Mouse (Mus musculus): ENCODE data around the gene Hist1h1a. TPM values are rescaled to one million over a fixed set of nuclear protein-coding genes. Genes with fewer than 3 reads are reported as not detected.

The Hist1h1a gene
- polyA plus RNA-seq, 1 experiment from 2014 or later: 27.4 TPM

Small RNA genes within 50 kb of the gene (microRNA-seq; reads per million reads assigned to microRNA genes)
- gene Gm44314 (ENCODE audit: borderline number of aligned reads) (not detected), gene Gm44484 (ENCODE audit: borderline number of aligned reads) (not detected)

Other genes starting within 250 kb of the Hist1h1a start
- gene Hist1h4h, start 232.6 kb upstream of the Hist1h1a start, polyA plus RNA-seq (2015; fragmentation: Nextera tagmentation; extraction: Ambion mirVana): 24.2 and 31.5 TPM in 2 replicates
- gene Hist1h2af, start 229.8 kb upstream of the Hist1h1a start, polyA plus RNA-seq (2015; fragmentation: Nextera tagmentation; extraction: Ambion mirVana): 32.3 and 49.5 TPM in 2 replicates
- gene Hist1h3g, start 228.2 kb upstream of the Hist1h1a start, polyA plus RNA-seq (2015; fragmentation: Nextera tagmentation; extraction: Ambion mirVana): 27.6 and 43.7 TPM in 2 replicates
- 1.6 and 1.9 TPM in 2 replicates for gene Hist1h2bh, start 220.3 kb upstream of the Hist1h1a start, polyA plus RNA-seq (2015; fragmentation: Nextera tagmentation; extraction: Ambion mirVana)
- gene Hist1h3f, start 219.6 kb upstream of the Hist1h1a start, polyA plus RNA-seq (2015; fragmentation: Nextera tagmentation; extraction: Ambion mirVana): 4.8 and 9.0 TPM in 2 replicates
- 8.9 and 17.7 TPM in 2 replicates for gene Hist1h4f, start 212.0 kb upstream of the Hist1h1a start, polyA plus RNA-seq (2015; fragmentation: Nextera tagmentation; extraction: Ambion mirVana)
- gene Hist1h1d, start 210.4 kb upstream of the Hist1h1a start, polyA plus RNA-seq (2015; fragmentation: Nextera tagmentation; extraction: Ambion mirVana): 1.1 and 1.3 TPM in 2 replicates
- gene Hist1h3e, start 201.3 kb upstream of the Hist1h1a start, polyA plus RNA-seq (2015; fragmentation: Nextera tagmentation; extraction: Ambion mirVana): 16.5 and 20.8 TPM in 2 replicates
- gene Hist1h2ae, start 192.4 kb upstream of the Hist1h1a start, polyA plus RNA-seq (2015; fragmentation: Nextera tagmentation; extraction: Ambion mirVana): 198 and 214 TPM in 2 replicates
- gene Hist1h2bg, start 192.3 kb upstream of the Hist1h1a start, polyA plus RNA-seq (2015; fragmentation: Nextera tagmentation; extraction: Ambion mirVana): 32.3 and 46.0 TPM in 2 replicates
- gene Hist1h2bf, start 189.5 kb upstream of the Hist1h1a start, polyA plus RNA-seq (2015; fragmentation: Nextera tagmentation; extraction: Ambion mirVana): 22.7 and 39.0 TPM in 2 replicates
- 7.2 and 11.3 TPM in 2 replicates for gene Hist1h2ad, start 189.3 kb upstream of the Hist1h1a start, polyA plus RNA-seq (2015; fragmentation: Nextera tagmentation; extraction: Ambion mirVana)
- gene Hist1h3d, start 187.9 kb upstream of the Hist1h1a start, polyA plus RNA-seq (2015; fragmentation: Nextera tagmentation; extraction: Ambion mirVana): 9.4 and 13.3 TPM in 2 replicates
- 273 and 292 TPM in 2 replicates for gene Hist1h4d, start 182.1 kb upstream of the Hist1h1a start, polyA plus RNA-seq (2015; fragmentation: Nextera tagmentation; extraction: Ambion mirVana)
- gene Hist1h2be, start 142.5 kb upstream of the Hist1h1a start, polyA plus RNA-seq (2015; fragmentation: Nextera tagmentation; extraction: Ambion mirVana): 1.5 and 2.5 TPM in 2 replicates
- 33.4 and 35.1 TPM in 2 replicates for gene Hist1h1e, start 141.1 kb upstream of the Hist1h1a start, polyA plus RNA-seq (2015; fragmentation: Nextera tagmentation; extraction: Ambion mirVana)
- 1.6 and 2.0 TPM in 2 replicates for gene Hist1h2ac, start 79.7 kb upstream of the Hist1h1a start, polyA plus RNA-seq (2015; fragmentation: Nextera tagmentation; extraction: Ambion mirVana)
- gene Hist1h2bc, start 79.5 kb upstream of the Hist1h1a start, polyA plus RNA-seq (2015; fragmentation: Nextera tagmentation; extraction: Ambion mirVana): 61.5 and 62.8 TPM in 2 replicates
- gene Hist1h1t, start 67.9 kb upstream of the Hist1h1a start, polyA plus RNA-seq (2015; fragmentation: Nextera tagmentation; extraction: Ambion mirVana): not detected in 2 replicates
- gene Hist1h4c, start 65.2 kb upstream of the Hist1h1a start, polyA plus RNA-seq (2015; fragmentation: Nextera tagmentation; extraction: Ambion mirVana): 22.4 and 29.5 TPM in 2 replicates
- gene Hfe, start 52.8 kb upstream of the Hist1h1a start, polyA plus RNA-seq (2015; fragmentation: Nextera tagmentation; extraction: Ambion mirVana): 9.4 and 9.7 TPM in 2 replicates
- gene Hist1h1c, start 24.9 kb upstream of the Hist1h1a start, polyA plus RNA-seq (2015; fragmentation: Nextera tagmentation; extraction: Ambion mirVana): 37.5 and 44.7 TPM in 2 replicates
- gene Hist1h3c, start 18.1 kb upstream of the Hist1h1a start, polyA plus RNA-seq (2015; fragmentation: Nextera tagmentation; extraction: Ambion mirVana): 32.0 and 33.1 TPM in 2 replicates
- gene Hist1h2bb, start 16.9 kb upstream of the Hist1h1a start, polyA plus RNA-seq (2015; fragmentation: Nextera tagmentation; extraction: Ambion mirVana): 10.8 and 12.6 TPM in 2 replicates
- 144 and 155 TPM in 2 replicates for gene Hist1h2ab, start 12.5 kb upstream of the Hist1h1a start, polyA plus RNA-seq (2015; fragmentation: Nextera tagmentation; extraction: Ambion mirVana)
- 45.8 and 78.0 TPM in 2 replicates for gene Hist1h3b, start 11.4 kb upstream of the Hist1h1a start, polyA plus RNA-seq (2015; fragmentation: Nextera tagmentation; extraction: Ambion mirVana)
- 15.5 and 15.6 TPM in 2 replicates for gene Hist1h4b, start 6.7 kb upstream of the Hist1h1a start, polyA plus RNA-seq (2015; fragmentation: Nextera tagmentation; extraction: Ambion mirVana)
- gene Hist1h4a, start 2.4 kb upstream of the Hist1h1a start, polyA plus RNA-seq (2015; fragmentation: Nextera tagmentation; extraction: Ambion mirVana): 1.4 and 3.5 TPM in 2 replicates
- gene Hist1h3a, start 1.3 kb upstream of the Hist1h1a start, polyA plus RNA-seq (2015; fragmentation: Nextera tagmentation; extraction: Ambion mirVana): 42.0 and 56.6 TPM in 2 replicates
- gene Trim38, start 6.2 kb downstream of the Hist1h1a start, polyA plus RNA-seq (2015; fragmentation: Nextera tagmentation; extraction: Ambion mirVana): not detected in 2 replicates
- 0.04 TPM in 1 of 2 replicates, not detected in the other for gene Slc17a2, start 43.3 kb downstream of the Hist1h1a start, polyA plus RNA-seq (2015; fragmentation: Nextera tagmentation; extraction: Ambion mirVana)
- not detected in 2 replicates for gene Slc17a3, start 75.8 kb downstream of the Hist1h1a start, polyA plus RNA-seq (2015; fragmentation: Nextera tagmentation; extraction: Ambion mirVana)
- 0.09 and 0.13 TPM in 2 replicates for gene Slc17a1, start 104.1 kb downstream of the Hist1h1a start, polyA plus RNA-seq (2015; fragmentation: Nextera tagmentation; extraction: Ambion mirVana)
- 0.10 and 0.23 TPM in 2 replicates for gene Slc17a4, start 151.3 kb downstream of the Hist1h1a start, polyA plus RNA-seq (2015; fragmentation: Nextera tagmentation; extraction: Ambion mirVana)
- not detected in 2 replicates for gene Hist1h2ba, start 170.5 kb downstream of the Hist1h1a start, polyA plus RNA-seq (2015; fragmentation: Nextera tagmentation; extraction: Ambion mirVana)
- not detected in 2 replicates for gene Hist1h2aa, start 170.8 kb downstream of the Hist1h1a start, polyA plus RNA-seq (2015; fragmentation: Nextera tagmentation; extraction: Ambion mirVana)
- 0.44 and 0.50 TPM in 2 replicates for gene Scgn, start 227.5 kb downstream of the Hist1h1a start, polyA plus RNA-seq (2015; fragmentation: Nextera tagmentation; extraction: Ambion mirVana)

Measured in thymus, postnatal 0 days (tissue).